Mouse (Mus musculus) adrenal gland, adult 2 months (tissue): ENCODE results near the gene Ccdc175. TPM values are rescaled to one million over a fixed set of nuclear protein-coding genes. Genes with fewer than 3 reads are reported as not detected.

Source experiments
- DNase-seq: peaks from one replicate; pipeline ENCODE4 v3.0.0; 2021
- polyA plus RNA-seq: library from polyadenylated mRNA; depleted of rRNA; stranded (reverse); fragments of >200 nt; gene quantifications from 2 replicates; pipeline ENCODE4 v1.2.3, GENCODE M21; 2012
- total RNA-seq, 2 experiments: library from RNA; stranded (reverse); gene quantifications; 2 replicates each; pipeline ENCODE4 v1.2.3; 2021

Ccdc175 gene
- total and polyA plus RNA-seq, 3 experiments = not detected

- DNase-seq = no peak
Observed at GRCm38 (mm10) chr12:72102776-72103175, 82.1 kb downstream of the Ccdc175 start.

- no peak for DNase-seq
Observed at GRCm38 (mm10) chr12:72096966-72097365, 87.9 kb downstream of the Ccdc175 start.

- no peak for DNase-seq
Observed at GRCm38 (mm10) chr12:72089802-72090201, 95.0 kb downstream of the Ccdc175 start.

- no peak for DNase-seq
Observed at GRCm38 (mm10) chr12:72086166-72086825, 98.5 kb downstream of the Ccdc175 start.

- peak; percentile 100 for DNase-seq
Observed at GRCm38 (mm10) chr12:72085329-72086165, 99.3 kb downstream of the Ccdc175 start, which contains the start of the genes L3hypdh and Jkamp. Gene L3hypdh (minus strand): TSS chr12:72085439. Gene Jkamp (plus strand): TSS chr12:72085589.

GRCm38 (mm10) chr12:72085024-72085328 lies 99.9 kb downstream of the Ccdc175 start:
- DNase-seq = no peak

- peak; percentile 81 for DNase-seq
Observed at GRCm38 (mm10) chr12:72084261-72085023, 100.4 kb downstream of the Ccdc175 start.

GRCm38 (mm10) chr12:72083265-72083664 lies 101.6 kb downstream of the Ccdc175 start:
- DNase-seq = no peak

GRCm38 (mm10) chr12:72082370-72082769 lies 102.5 kb downstream of the Ccdc175 start:
- peak; percentile 63 for DNase-seq

- DNase-seq = no peak
Observed at GRCm38 (mm10) chr12:72081961-72082360, 102.9 kb downstream of the Ccdc175 start.

GRCm38 (mm10) chr12:72078248-72078647 lies 106.6 kb downstream of the Ccdc175 start:
- peak; percentile 36 for DNase-seq

GRCm38 (mm10) chr12:72070327-72071269 lies 114.2 kb downstream of the Ccdc175 start, which contains the start of gene Gpr135:
Gene Gpr135 (minus strand): TSS chr12:72071125.
- peak; percentile 92 for DNase-seq

GRCm38 (mm10) chr12:72069626-72070326 lies 115.1 kb downstream of the Ccdc175 start:
- no peak for DNase-seq

GRCm38 (mm10) chr12:72057780-72058179 lies 127.0 kb downstream of the Ccdc175 start:
- no peak for DNase-seq

- DNase-seq = no peak
Observed at GRCm38 (mm10) chr12:72053851-72054250, 131.0 kb downstream of the Ccdc175 start.

GRCm38 (mm10) chr12:72053303-72053702 lies 131.5 kb downstream of the Ccdc175 start:
- no peak for DNase-seq

GRCm38 (mm10) chr12:72052571-72052970 lies 132.3 kb downstream of the Ccdc175 start:
- no peak for DNase-seq
